Mouse (Mus musculus) limb, embryonic 10.5 days (tissue): ENCODE results near the gene Hoxd13. TPM values are rescaled to one million over a fixed set of nuclear protein-coding genes. Genes with fewer than 3 reads are reported as not detected.

Experiments
- DNase-seq: peaks from one replicate; pipeline ENCODE4 v3.0.0-alpha.2; 2017; ENCODE audit warnings: low spot score
- H3K27ac ChIP-seq: fragments of 300-500 bp; sonication (generic); 2 replicates; pipeline ENCODE4 v1.5.1; 2016; ENCODE audit warnings: mild to moderate bottlenecking
- H3K27me3 ChIP-seq: fragments of 300-500 bp; sonication (generic); 2 replicates; pipeline ENCODE4 v1.6.1; 2016; ENCODE audit warnings: low read depth, mild to moderate bottlenecking; ENCODE audit not compliant: poor library complexity, severe bottlenecking
- H3K36me3 ChIP-seq: fragments of 300-500 bp; sonication (generic); 2 replicates; pipeline ENCODE4 v1.6.1; 2016; ENCODE audit warnings: mild to moderate bottlenecking, moderate library complexity
- H3K4me1 ChIP-seq: fragments of 300-500 bp; sonication (generic); 2 replicates; pipeline ENCODE4 v1.6.1; 2016
- H3K4me3 ChIP-seq: fragments of 300-500 bp; sonication (generic); 2 replicates; pipeline ENCODE4 v1.5.1; 2016; ENCODE audit warnings: mild to moderate bottlenecking, moderate library complexity
- H3K9me3 ChIP-seq: fragments of 300-500 bp; sonication (generic); replicated peaks from 2 replicates; pipeline ENCODE4 v1.6.1; 2016; ENCODE audit warnings: mild to moderate bottlenecking
- WGBS: fragments of 180-500 bp; shearing (Covaris S2); methylation state at CpG from one replicate; pipeline ENCODE4 v1.1.7; 2016; 5-methylcytosine and 5-hydroxymethylcytosine counted together
- polyA plus RNA-seq: library from polyadenylated mRNA; unstranded; fragments of >200 nt; fragmentation: Nextera tagmentation; extraction: Ambion mirVana; gene quantifications from 2 replicates; pipeline ENCODE4 v1.2.1, GENCODE M21; 2016

Gene Hoxd13
- polyA plus RNA-seq, 1 experiment from 2014 or later, result 17.8 TPM

- Histone ChIP-seq H3K36me3 (no peaks in the 10 kb centered on the region), H3K27me3 (peaks cover 99% of the 10 kb centered on the region), H3K9me3 (no peaks in the 10 kb centered on the region), H3K27ac (peak overlapping the region; percentile 25; the same call in 1 of the 2 replicates), H3K4me1 (peaks cover 44% of the 10 kb centered on the region), H3K4me3 (peak overlapping the region; percentile 51; the same call in 1 of the 2 replicates)
- WGBS, result 5% methylated on average over 4 of the region's 4 CpGs
- peak; percentile 53 for DNase-seq
Measured at GRCm38 (mm10) chr2:74656632-74657021, 11.5 kb upstream of the Hoxd13 start.

DNA sequence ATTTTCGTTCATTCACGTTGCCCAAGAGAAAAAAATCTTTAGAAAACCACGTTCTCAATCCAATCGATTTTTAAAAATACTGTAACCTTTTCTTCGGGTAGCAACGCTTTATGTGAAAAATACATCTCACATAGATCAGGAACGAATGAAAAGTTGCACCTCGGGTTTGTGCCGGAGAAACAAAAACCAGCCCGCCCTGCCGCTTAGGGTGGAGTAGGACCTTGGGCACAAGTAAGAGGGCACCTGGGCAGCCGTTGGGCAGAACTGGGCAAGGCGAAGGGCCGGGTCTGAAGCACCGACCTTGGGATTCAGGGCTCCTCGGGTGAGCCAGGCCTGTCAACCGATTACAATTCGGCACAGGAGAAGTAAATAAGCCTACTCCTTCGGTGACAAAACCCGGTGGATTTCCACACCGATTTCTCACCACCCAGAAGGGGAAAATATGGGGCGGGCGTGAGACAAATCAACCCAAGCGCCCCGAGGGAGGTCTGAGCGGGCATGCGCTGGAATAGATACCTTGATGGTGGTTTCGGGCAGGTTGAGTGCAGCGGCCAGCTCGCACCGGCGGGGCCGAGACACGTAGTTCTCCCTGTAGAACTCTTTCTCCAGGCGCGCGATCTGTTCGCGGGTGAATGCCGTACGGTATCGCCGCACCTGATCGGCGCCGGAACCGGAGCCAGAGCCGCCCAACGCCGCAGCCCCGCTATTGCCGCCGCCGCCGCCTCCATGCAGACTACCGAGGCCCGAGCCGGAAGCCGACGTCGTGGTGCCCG lies 10.7 kb upstream of the Hoxd13 start:
- 3% methylated on average over 62 of the region's 62 CpGs for WGBS
- peak overlapping the region; percentile 73; the same call in 1 of the 2 replicates for H3K27ac ChIP-seq
- peaks cover 48% of the 10 kb centered on the region for H3K4me1 ChIP-seq
- no peaks in the 10 kb centered on the region for H3K9me3 ChIP-seq
- peaks cover 99% of the 10 kb centered on the region for H3K27me3 ChIP-seq
- H3K36me3 ChIP-seq, result no peaks in the 10 kb centered on the region
- H3K4me3 ChIP-seq, result peak overlapping the region; percentile 48
- peak; percentile 77 for DNase-seq

DNA sequence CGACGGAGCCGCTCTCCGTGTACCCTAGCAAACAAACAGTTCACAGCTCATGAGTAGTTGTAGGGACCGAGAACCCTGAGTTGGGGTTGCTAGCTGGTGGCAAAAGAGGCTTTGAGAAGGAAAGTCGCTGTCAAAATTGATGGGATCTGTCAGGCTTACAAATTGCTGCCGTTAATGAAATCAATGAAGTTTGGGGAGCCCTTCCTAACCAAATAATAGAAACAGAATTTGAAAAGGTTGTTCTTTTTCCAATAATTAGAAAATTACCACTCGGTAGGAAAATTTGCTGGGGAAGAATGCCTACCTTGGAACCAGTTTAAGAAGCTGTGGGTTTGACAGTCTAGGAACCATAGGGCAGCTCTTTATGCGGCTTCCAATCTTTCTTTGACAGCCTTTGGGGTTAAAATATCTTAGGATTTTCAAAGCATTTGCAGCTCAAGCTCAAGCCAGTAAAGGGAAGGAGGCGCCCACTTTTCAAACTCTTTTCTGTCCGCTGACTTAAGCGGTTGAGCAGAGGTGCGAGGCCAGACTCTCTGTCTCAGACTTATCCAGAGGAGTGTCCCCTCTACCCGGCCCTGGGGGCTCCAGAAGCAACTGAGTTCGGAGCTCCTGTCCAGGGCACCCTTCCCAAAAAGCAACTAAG lies 10.0 kb upstream of the Hoxd13 start:
- DNase-seq, result no peak
- Histone ChIP-seq H3K4me1 (peaks cover 49% of the 10 kb centered on the region), H3K27me3 (peaks cover 99% of the 10 kb centered on the region), H3K36me3 (no peaks in the 10 kb centered on the region), H3K9me3 (no peaks in the 10 kb centered on the region), H3K4me3 (peak overlapping the region; percentile 48), H3K27ac (peak overlapping the region; percentile 73)
- under 1% methylated on average over 15 of the region's 15 CpGs for WGBS

GRCm38 (mm10) chr2:74658667-74659371 lies 9.3 kb upstream of the Hoxd13 start:
- H3K27me3 ChIP-seq, result peaks cover 100% of the 10 kb centered on the region
- no peaks in the 10 kb centered on the region for H3K9me3 ChIP-seq
- peak overlapping the region; percentile 48 for H3K4me3 ChIP-seq
- no peaks in the 10 kb centered on the region for H3K36me3 ChIP-seq
- peak overlapping the region; percentile 73 for H3K27ac ChIP-seq
- under 1% methylated on average over 47 of the region's 47 CpGs for WGBS
- DNase-seq, result peak; percentile 78
- H3K4me1 ChIP-seq, result peaks cover 54% of the 10 kb centered on the region

DNA sequence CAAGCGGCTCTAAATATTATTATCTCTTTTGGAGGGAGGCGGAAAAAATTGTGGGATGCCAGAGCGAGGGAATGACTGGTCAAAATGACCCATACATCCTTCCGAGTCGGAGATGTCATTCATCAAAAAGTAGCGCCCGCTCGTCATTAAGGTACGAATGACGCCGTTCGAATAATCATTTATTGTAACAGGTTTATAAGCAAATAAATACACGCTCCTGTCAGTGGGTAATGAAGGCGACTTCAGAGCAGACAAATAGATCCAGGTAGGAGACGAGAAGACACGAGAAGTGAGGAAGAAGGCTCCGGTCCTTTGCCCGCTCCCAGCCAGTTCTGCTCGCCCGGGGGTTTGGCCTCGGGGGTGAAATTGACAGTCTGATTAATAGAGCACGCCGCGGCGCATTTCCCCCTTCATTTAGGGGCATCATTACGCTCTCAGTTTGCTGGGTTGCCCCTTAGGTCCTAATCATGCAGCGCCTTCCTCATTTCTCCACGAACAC lies 8.6 kb upstream of the Hoxd13 start, which contains the start of gene Evx2:
Gene Evx2, minus strand, starts transcription at position 51 of the 499 bp plus-strand sequence.
- Histone ChIP-seq H3K4me1 (peaks cover 54% of the 10 kb centered on the region), H3K36me3 (no peaks in the 10 kb centered on the region), H3K27me3 (peaks cover 100% of the 10 kb centered on the region), H3K4me3 (peak within 1 kb of the TSS; percentile 48), H3K27ac (peak within 1 kb of the TSS; percentile 73), H3K9me3 (no peaks in the 10 kb centered on the region)
- under 1% methylated on average over 28 of the region's 28 CpGs for WGBS
- peak; percentile 65 for DNase-seq

DNA sequence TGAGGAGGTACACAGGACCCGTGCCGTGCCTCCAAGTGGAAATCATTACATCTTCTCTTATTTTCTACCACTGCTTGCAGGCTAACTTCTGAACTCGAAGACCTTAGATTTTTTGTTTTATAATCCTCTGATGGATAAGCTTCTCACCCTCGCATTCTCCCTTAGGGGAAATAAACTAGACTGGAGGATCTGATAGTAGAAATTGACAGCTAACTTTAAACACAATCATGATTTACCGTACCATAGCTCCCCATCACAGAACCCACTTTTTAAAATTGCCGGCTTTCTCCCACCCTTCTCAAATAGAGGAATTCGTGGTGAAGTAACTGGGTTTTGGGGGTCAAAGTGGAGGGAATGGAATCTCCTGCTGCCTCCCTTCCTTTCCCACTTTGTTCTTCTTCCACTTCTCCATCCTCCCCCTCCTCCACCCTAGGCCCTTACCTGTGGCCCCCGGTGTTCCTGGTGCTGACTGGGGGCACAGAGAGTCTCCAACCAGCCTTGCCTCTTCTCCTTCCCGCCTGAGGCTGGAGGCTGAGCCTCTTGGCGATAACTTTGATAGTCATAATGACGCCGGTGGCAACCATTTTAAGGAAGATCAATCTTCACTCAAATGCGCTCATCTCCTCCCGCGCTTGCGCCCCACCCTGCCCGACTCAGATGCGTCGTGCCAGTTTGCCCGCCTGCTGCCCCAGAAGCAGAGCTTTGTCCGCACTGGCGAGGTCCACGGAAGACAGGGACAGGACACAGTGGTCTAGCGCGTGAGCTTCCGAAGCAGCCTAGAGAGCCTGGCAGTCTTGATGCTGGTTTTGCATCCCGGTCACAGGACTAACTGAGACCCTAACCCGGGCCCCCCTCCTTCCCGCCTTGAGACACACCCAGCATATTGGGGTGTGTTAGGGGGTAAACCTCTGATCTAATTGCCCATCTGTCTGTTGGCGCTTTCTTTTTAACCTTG lies 7.4 kb upstream of the Hoxd13 start:
- peaks cover 100% of the 10 kb centered on the region for H3K27me3 ChIP-seq
- H3K36me3 ChIP-seq, result no peaks in the 10 kb centered on the region
- H3K9me3 ChIP-seq, result no peaks in the 10 kb centered on the region
- H3K27ac ChIP-seq, result peak overlapping the region; percentile 56; the same call in 1 of the 2 replicates
- peak; percentile 59 for DNase-seq
- 1% methylated on average over 30 of the region's 30 CpGs for WGBS
- H3K4me3 ChIP-seq, result peak overlapping the region; percentile 48
- peaks cover 44% of the 10 kb centered on the region for H3K4me1 ChIP-seq

DNA sequence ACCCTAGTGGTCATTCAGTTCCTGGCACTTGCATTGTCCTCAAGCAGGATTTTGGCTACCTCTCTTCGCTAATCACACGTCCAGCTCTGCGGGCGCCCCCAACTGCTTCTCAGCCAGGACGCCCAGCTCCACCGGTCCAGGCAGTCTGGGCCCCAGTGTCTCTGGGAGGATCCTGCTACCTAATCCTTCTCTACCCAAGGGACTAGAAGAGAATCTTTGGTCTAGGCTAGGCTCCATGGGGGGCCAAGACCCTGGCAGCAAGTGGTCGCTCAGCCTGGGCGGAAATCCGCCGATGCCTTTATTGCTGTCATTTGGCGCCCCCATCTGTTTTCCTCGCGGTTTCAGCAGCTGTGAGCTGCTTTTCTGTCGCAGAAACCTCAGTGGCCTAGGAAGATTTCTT lies 6.4 kb upstream of the Hoxd13 start:
- WGBS, result under 1% methylated on average over 14 of the region's 14 CpGs

DNA sequence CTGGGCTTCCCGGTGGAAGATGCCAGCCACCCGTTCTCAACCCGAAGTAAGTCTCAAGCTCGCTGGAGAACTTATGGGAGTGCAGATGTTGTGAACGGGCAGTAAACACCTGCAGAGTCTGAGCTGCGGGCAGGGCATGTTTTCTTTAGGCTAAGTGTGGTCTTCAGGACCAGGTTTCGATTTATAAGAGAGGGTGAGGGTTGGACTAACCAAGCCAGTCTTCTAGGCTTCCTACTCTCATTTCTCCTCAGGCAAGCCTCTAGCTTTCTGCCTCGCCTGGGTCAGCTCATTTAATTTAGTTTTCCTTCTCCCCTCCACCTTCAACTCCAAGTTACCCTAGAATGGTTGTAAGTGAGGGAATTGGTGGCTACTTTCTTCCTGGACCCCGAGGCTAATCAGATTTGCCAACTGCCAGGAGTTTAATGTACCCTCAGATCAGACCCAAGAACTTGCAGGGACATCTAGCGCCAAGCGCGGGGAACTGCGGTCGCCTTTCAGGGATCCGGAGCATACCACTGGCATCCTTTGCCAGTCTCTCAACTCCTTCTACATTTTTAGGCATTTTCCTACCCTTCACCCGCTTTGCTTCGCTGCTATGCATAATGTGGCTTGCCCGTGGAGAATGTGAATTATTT lies 4.7 kb upstream of the Hoxd13 start:
- Histone ChIP-seq H3K27ac (no peak overlapping the region), H3K27me3 (peaks cover 100% of the 10 kb centered on the region), H3K4me1 (peaks cover 41% of the 10 kb centered on the region), H3K9me3 (no peaks in the 10 kb centered on the region), H3K36me3 (no peaks in the 10 kb centered on the region), H3K4me3 (peak overlapping the region; percentile 22; the same call in 1 of the 2 replicates)
- DNase-seq, result peak; percentile 77
- WGBS, result 4% methylated on average over 18 of the region's 18 CpGs

More for the DNA sequence above, 6.4 kb upstream of the Hoxd13 start:
- H3K27ac ChIP-seq, result no peak overlapping the region; the same call in 1 of the 2 replicates
- peak; percentile 87 for DNase-seq
- H3K27me3 ChIP-seq, result peaks cover 100% of the 10 kb centered on the region
- peak overlapping the region; percentile 28; the same call in 1 of the 2 replicates for H3K4me3 ChIP-seq
- peaks cover 37% of the 10 kb centered on the region for H3K4me1 ChIP-seq
- H3K36me3 ChIP-seq, result no peaks in the 10 kb centered on the region
- no peaks in the 10 kb centered on the region for H3K9me3 ChIP-seq

DNA sequence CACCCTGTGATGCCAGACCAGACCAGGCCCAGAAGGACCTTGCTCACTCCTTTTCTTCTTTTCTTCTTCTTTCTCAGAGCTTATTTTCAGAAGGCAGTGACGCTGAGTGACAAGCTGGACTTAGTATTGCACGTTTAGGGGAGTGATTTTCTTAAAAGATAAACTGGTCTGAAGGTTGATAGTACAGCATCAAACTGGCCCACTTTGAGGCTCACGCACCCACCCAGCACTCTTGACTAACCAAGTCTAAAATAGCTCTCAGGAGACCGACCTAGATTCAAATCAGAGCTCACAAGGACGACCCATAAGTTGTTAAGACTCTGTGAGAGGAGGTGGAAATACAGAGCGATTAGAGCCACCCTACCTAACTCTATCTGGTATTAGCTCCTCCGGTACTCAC lies 1.7 kb upstream of the Hoxd13 start:
- no peak overlapping the region for H3K27ac ChIP-seq
- WGBS, result 3% methylated on average over 7 of the region's 7 CpGs

GRCm38 (mm10) chr2:74667191-74667841 lies 794 bp upstream of the Hoxd13 start:
- peak overlapping the region; percentile 90 for H3K27ac ChIP-seq
- 1% methylated on average over 36 of the region's 36 CpGs for WGBS

More for the DNA sequence above, 1.7 kb upstream of the Hoxd13 start:
- Histone ChIP-seq H3K9me3 (no peaks in the 10 kb centered on the region), H3K36me3 (no peaks in the 10 kb centered on the region), H3K27me3 (peaks cover 100% of the 10 kb centered on the region), H3K4me3 (peak overlapping the region; percentile 21; the same call in 1 of the 2 replicates), H3K4me1 (peaks cover 45% of the 10 kb centered on the region)
- peak; percentile 44 for DNase-seq

More at GRCm38 (mm10) chr2:74667191-74667841, 794 bp upstream of the Hoxd13 start:
- peak overlapping the region; percentile 80 for H3K4me3 ChIP-seq
- DNase-seq, result peak; percentile 76
- H3K27me3 ChIP-seq, result peaks cover 100% of the 10 kb centered on the region
- peaks cover 48% of the 10 kb centered on the region for H3K4me1 ChIP-seq
- H3K36me3 ChIP-seq, result no peaks in the 10 kb centered on the region
- H3K9me3 ChIP-seq, result no peaks in the 10 kb centered on the region
